Mouse (Mus musculus) thymus, adult 2 months (tissue): ENCODE measurements around the gene Hscb. TPM values are rescaled to one million over a fixed set of nuclear protein-coding genes. Genes with fewer than 3 reads are reported as not detected.

ENCODE experiments used
- DNase-seq: peaks from one replicate; pipeline ENCODE4 v3.0.0; 2021
- H3K27ac ChIP-seq: fragments of 200-500 bp; 2 replicates; pipeline ENCODE4 v1.5.1; 2012; ENCODE audit warnings: low read length, control low read depth; ENCODE audit not compliant: control insufficient read depth, insufficient read depth
- H3K27me3 ChIP-seq: fragments of 200-500 bp; 2 replicates; pipeline ENCODE4 v1.6.1; 2012; ENCODE audit warnings: mild to moderate bottlenecking, low read length, moderate library complexity, mixed read lengths; ENCODE audit not compliant: control insufficient read depth, insufficient read depth
- H3K36me3 ChIP-seq: fragments of 200-500 bp; 2 replicates; pipeline ENCODE4 v1.6.1; 2012; ENCODE audit warnings: mild to moderate bottlenecking, low read length, moderate library complexity; ENCODE audit not compliant: control insufficient read depth, insufficient read depth
- H3K4me1 ChIP-seq: fragments of 200-500 bp; replicated peaks from 2 replicates; pipeline ENCODE4 v1.6.1; 2012; ENCODE audit warnings: low read length; ENCODE audit not compliant: control insufficient read depth, insufficient read depth
- H3K4me3 ChIP-seq: fragments of 200-500 bp; 2 replicates; pipeline ENCODE4 v1.5.1; 2012; ENCODE audit warnings: mild to moderate bottlenecking, low read length, control low read depth, moderate library complexity; ENCODE audit not compliant: control insufficient read depth, insufficient read depth
- CTCF ChIP-seq: fragments of 200-500 bp; IDR thresholded peaks from 2 replicates; pipeline ENCODE4 v1.5.1; 2012; ENCODE audit warnings: mild to moderate bottlenecking, control low read depth, low read length, moderate library complexity, borderline replicate concordance; ENCODE audit not compliant: control insufficient read depth, poor library complexity, insufficient read depth; ENCODE audit errors: extremely low read depth
- POLR2A ChIP-seq: fragments of 200-500 bp; IDR thresholded peaks from 2 replicates; pipeline ENCODE4 v1.6.1; 2012; ENCODE audit warnings: mild to moderate bottlenecking, low read length, control low read depth, moderate library complexity; ENCODE audit not compliant: control insufficient read depth, poor library complexity, insufficient read depth; ENCODE audit errors: extremely low read depth
- WGBS: fragments of 180-500 bp; shearing (Covaris S2); methylation state at CpG from one replicate; pipeline ENCODE4 v1.1.7; 2018; 5-methylcytosine and 5-hydroxymethylcytosine counted together
- polyA plus RNA-seq: library from polyadenylated mRNA; depleted of rRNA; stranded (reverse); fragments of >200 nt; gene quantifications from 2 replicates; pipeline ENCODE4 v1.2.3, GENCODE M21; 2012

The Hscb gene
- polyA plus RNA-seq, 1 experiment: 20.6 TPM

DNA sequence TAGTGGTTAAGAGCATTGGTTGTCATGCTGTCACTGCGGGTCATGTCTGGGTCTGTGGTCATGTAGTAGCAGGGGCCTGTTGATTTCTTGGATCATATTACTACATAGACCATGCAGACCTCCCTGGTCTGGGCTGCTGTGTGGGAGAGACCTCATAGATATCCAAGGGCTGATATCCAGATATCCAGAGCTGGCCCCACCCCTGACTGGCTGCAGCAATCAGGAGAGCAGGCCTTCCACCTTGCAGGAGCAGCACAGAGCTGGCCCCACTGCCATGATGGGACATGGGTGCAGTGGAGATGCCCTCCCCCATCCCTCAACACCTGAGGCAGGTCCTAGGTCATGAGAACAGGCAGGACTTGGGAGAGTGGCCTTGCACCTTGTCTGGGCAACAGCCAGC is 35.7 kb upstream of the Hscb start:
- H3K36me3 ChIP-seq: no peaks in the 10 kb centered on the region
- 100% methylated on average over 1 of the region's 1 CpGs for WGBS
- no peak for DNase-seq
- TF ChIP-seq POLR2A: no peak
- no peak for TF ChIP-seq CTCF
- no peak overlapping the region for H3K27ac ChIP-seq
- H3K4me1 ChIP-seq: peaks cover 3% of the 10 kb centered on the region
- no peak overlapping the region for H3K4me3 ChIP-seq
- no peaks in the 10 kb centered on the region for H3K27me3 ChIP-seq

DNA sequence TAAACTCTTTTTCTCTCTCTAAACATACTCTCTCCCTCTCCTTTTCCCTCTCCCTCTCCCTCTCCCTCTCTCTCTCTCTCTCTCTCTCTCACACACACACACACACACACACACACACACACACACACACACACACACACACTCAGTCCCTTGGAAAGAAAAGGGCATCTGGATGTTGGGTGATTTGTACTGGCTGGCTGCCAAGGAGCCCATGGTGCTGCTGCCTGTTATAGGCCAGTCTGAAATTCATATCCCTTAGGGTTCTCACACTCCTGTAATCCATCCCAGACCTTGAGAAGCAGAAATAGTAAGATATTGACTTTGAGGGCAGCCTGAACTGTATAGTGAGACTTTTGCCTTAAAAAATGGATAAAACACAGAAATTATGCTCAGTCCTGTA is 35.1 kb upstream of the Hscb start:
- TF ChIP-seq POLR2A (no peak), CTCF (no peak)
- Histone ChIP-seq H3K4me3 (no peak overlapping the region), H3K36me3 (no peaks in the 10 kb centered on the region), H3K27me3 (no peaks in the 10 kb centered on the region), H3K4me1 (peaks cover 3% of the 10 kb centered on the region), H3K27ac (no peak overlapping the region)
- no peak for DNase-seq

DNA sequence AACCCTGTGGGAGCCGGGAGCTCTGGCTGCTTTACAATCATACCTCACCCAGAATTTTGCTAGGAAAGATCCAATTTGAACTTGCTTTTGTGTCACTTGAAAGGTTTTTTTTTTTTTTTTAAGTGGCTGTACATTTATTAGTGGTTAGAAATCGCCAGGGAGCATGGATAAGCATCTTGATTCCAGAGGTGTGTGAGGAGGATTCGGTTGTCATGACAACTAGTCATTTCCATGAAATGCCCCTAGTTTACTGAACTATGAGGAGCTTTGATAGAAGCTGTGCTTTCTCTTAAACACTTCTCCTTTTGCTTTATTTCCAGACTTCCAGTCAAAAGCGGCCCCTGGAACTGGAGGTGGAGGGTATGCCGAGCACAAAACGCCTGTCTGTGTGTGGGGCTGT is 33.6 kb upstream of the Hscb start:
- no peaks in the 10 kb centered on the region for H3K4me1 ChIP-seq
- DNase-seq: no peak
- H3K27ac ChIP-seq: no peak overlapping the region
- no peak overlapping the region for H3K4me3 ChIP-seq
- WGBS: 97% methylated on average over 6 of the region's 6 CpGs
- H3K36me3 ChIP-seq: no peaks in the 10 kb centered on the region
- no peak for TF ChIP-seq CTCF
- TF ChIP-seq POLR2A: no peak
- H3K27me3 ChIP-seq: no peaks in the 10 kb centered on the region

DNA sequence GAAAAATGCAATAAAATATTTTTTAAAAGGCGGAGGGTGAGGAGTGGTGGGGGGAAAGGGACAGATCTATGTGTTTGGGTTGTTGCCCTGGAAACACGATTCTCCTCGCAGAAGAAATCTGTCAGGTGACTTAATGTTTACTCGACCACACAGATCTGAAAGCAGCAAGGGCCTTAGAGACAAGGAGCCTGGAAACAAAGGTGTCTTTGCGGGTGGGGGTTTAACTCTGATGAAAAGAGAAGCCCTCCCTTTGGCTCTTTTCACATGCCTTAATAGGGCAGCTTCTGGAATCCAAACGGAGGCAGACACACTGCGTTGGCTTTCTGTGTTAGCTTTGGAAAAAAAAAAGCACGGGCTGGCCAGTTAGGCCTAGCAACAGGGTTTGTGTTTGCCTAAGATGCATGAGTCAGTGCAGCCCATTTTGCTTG is 29.7 kb upstream of the Hscb start:
- Histone ChIP-seq H3K27ac (no peak overlapping the region), H3K27me3 (no peaks in the 10 kb centered on the region), H3K36me3 (peaks cover 5% of the 10 kb centered on the region), H3K4me1 (no peaks in the 10 kb centered on the region), H3K4me3 (no peak overlapping the region)
- 91% methylated on average over 8 of the region's 8 CpGs for WGBS
- no peak for DNase-seq
- TF ChIP-seq CTCF (no peak), POLR2A (no peak)

DNA sequence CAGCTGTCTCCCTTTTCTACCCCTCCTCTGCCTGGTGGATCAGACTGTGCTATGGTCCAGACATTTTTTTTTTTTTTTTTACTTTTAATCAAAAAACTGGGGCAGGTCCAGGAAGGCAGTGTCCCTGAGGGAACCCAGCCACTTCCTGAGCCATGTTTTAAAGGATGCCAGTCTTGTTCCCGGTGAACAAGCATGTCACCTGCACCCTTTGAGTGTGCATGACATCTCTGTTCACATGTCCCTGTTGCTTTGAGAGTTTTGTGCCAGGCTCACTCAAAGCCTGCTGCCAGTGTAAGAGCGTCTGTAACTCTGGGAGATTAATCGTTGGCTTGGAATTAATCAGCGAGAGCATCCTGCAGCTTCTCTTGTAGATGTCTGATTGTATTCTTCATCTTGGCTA is 28.9 kb upstream of the Hscb start:
- Histone ChIP-seq H3K4me1 (no peaks in the 10 kb centered on the region), H3K36me3 (peaks cover 5% of the 10 kb centered on the region), H3K27ac (no peak overlapping the region), H3K4me3 (no peak overlapping the region), H3K27me3 (no peaks in the 10 kb centered on the region)
- 95% methylated on average over 4 of the region's 4 CpGs for WGBS
- TF ChIP-seq CTCF: no peak
- TF ChIP-seq POLR2A: no peak
- no peak for DNase-seq

DNA sequence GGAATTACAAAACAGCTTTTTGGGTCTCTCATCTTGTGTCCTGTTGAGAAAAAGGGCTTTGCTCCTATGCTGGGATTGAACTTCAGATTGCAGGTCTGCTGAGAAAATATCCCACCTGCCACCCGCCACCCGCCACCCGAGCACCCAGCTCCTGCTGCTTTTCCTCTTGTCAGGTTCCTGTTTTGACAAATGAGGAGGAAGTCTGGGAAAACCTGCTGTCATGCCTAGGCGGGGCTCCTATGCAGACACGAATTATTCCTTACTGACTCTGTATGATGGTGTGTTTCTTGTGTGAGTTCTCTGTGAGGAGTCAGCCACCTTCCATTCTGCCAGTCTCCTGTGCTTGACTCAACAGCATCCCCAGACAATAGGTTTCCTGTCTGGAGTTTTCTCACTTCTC is 20.9 kb upstream of the Hscb start:
- Histone ChIP-seq H3K27me3 (no peaks in the 10 kb centered on the region), H3K27ac (no peak overlapping the region), H3K4me1 (no peaks in the 10 kb centered on the region), H3K4me3 (no peak overlapping the region), H3K36me3 (peaks cover 10% of the 10 kb centered on the region; the same call in 1 of the 2 replicates)
- TF ChIP-seq CTCF (no peak), POLR2A (no peak)
- 93% methylated on average over 5 of the region's 5 CpGs for WGBS
- no peak for DNase-seq

DNA sequence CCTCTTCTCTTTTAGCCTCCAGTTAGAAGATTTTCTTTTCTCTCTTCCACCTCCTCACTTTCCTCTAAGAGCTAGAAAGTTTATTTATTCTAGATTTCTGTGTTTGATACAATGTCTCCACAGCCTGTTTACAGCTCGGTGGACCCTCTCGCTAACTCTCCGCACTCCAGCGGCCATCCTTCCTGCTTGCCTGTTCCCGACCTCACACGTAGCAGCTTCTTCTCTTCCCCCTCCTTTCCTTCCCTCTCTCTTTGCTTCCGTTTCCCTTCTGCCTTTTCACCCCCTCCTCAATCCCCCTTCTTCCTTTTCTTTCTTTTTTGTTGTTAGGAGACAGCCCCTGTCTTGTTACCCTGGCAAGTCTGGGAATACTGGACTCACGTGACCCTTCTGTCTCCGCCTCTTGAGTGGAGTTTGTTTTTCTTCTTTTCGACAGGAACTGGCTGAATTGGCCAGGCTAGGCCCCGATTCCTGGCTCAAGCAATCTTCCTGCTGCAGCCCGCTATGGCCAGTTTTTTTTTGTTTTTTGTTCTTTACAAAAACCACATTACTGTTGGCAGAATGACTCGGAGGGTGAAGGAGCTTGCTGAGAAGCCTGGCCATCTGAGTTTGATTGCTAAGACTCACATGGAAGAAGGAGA is 19.6 kb upstream of the Hscb start:
- Histone ChIP-seq H3K27me3 (no peaks in the 10 kb centered on the region), H3K36me3 (peaks cover 10% of the 10 kb centered on the region; the same call in 1 of the 2 replicates), H3K27ac (no peak overlapping the region), H3K4me1 (no peaks in the 10 kb centered on the region), H3K4me3 (no peak overlapping the region)
- WGBS: 79% methylated on average over 13 of the region's 13 CpGs
- TF ChIP-seq CTCF (no peak), POLR2A (no peak)
- no peak for DNase-seq

DNA sequence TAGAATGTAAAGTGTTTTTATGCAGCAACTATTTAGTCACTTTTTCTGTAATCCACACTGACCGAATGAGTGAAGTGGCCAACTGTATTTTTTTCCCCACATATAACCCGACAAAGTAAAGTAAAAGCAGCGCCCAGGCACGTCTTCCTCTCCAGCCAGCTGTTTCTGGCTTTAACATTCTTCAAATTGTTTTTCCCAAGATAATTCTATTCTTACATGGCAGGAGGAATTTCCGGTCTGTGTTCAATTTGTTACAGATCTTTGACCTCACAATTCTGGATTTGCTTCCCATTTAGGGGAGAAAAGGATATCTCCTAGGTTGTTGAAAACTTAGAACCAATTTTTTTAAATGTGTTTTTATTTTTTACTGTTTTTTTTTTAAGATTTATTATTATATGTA is 17.5 kb upstream of the Hscb start:
- Histone ChIP-seq H3K27ac (no peak overlapping the region), H3K36me3 (peaks cover 10% of the 10 kb centered on the region; the same call in 1 of the 2 replicates), H3K27me3 (no peaks in the 10 kb centered on the region), H3K4me1 (no peaks in the 10 kb centered on the region), H3K4me3 (no peak overlapping the region)
- no peak for DNase-seq
- TF ChIP-seq CTCF (no peak), POLR2A (no peak)
- 96% methylated on average over 5 of the region's 5 CpGs for WGBS
